Mouse (Mus musculus) forebrain, embryonic 10.5 days (tissue): Measurements from ENCODE around the gene Syne3. TPM values are rescaled to one million over a fixed set of nuclear protein-coding genes. Genes with fewer than 3 reads are reported as not detected.

Experiments used
- DNase-seq: peaks from one replicate; pipeline ENCODE4 v3.0.0-alpha.2; 2017; ENCODE audit warnings: low spot score; ENCODE audit errors: extremely low spot score
- H3K27ac ChIP-seq: fragments of 300-500 bp; sonication (generic); 2 replicates; pipeline ENCODE4 v1.5.1; 2016; ENCODE audit warnings: mild to moderate bottlenecking
- H3K27me3 ChIP-seq: fragments of 300-500 bp; sonication (generic); 2 replicates; pipeline ENCODE4 v1.6.1; 2016; ENCODE audit warnings: mild to moderate bottlenecking; ENCODE audit not compliant: poor library complexity, severe bottlenecking
- H3K36me3 ChIP-seq: fragments of 300-500 bp; sonication (generic); replicated peaks from 2 replicates; pipeline ENCODE4 v1.6.1; 2016; ENCODE audit warnings: mild to moderate bottlenecking, moderate library complexity
- H3K4me1 ChIP-seq: fragments of 300-500 bp; sonication (generic); 2 replicates; pipeline ENCODE4 v1.6.1; 2016
- H3K4me3 ChIP-seq: fragments of 300-500 bp; sonication (generic); 2 replicates; pipeline ENCODE4 v1.5.1; 2016; ENCODE audit warnings: mild to moderate bottlenecking, moderate library complexity
- H3K9me3 ChIP-seq: fragments of 300-500 bp; sonication (generic); 2 replicates; pipeline ENCODE4 v1.6.1; 2016; ENCODE audit warnings: mild to moderate bottlenecking, moderate library complexity
- WGBS: fragments of 180-500 bp; shearing (Covaris S2); methylation state at CpG from one replicate; pipeline ENCODE4 v1.1.7; 2016; 5-methylcytosine and 5-hydroxymethylcytosine counted together
- polyA plus RNA-seq: library from polyadenylated mRNA; unstranded; fragments of >200 nt; fragmentation: Nextera tagmentation; extraction: Ambion mirVana; gene quantifications from 2 replicates; pipeline ENCODE4 v1.2.1, GENCODE M21; 2016

The Syne3 gene
- polyA plus RNA-seq, 1 experiment from 2014 or later, result 0.10 TPM

DNA sequence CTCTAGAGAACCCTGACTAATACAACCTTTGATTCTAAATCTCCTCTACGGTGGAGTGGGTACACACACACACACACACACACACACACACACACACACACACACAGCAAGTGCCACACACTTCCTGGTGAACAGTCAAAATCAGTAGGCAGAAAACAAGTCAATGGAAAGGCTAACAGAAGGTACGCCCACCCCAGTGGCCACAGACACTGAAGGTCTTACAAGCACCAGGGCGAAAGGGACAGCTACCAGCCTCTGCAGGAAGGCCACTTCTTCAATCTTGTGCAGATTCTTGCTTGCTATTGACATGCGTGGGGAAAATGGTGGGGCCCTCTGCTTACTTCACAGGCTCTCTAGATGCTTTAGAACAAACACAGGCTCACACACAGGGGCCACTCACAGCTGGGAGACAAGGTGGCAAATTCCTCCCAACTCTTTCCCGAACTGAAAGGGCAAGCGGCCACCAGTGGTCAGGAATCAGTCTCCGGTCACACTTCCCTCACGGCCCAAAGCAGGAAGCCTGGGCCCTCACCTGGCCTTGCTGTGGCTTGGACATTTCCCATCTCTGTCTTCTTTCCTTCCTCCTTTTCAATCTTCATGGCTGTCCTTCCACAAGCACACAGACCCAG is 11.9 kb upstream of the Syne3 start:
- Histone ChIP-seq H3K4me1 (peaks cover 16% of the 10 kb centered on the region), H3K27ac (no peak overlapping the region), H3K4me3 (no peak overlapping the region), H3K27me3 (no peaks in the 10 kb centered on the region), H3K9me3 (peaks cover 17% of the 10 kb centered on the region), H3K36me3 (peaks cover 13% of the 10 kb centered on the region)
- WGBS, result 89% methylated on average over 8 of the region's 8 CpGs
- no peak for DNase-seq

DNA sequence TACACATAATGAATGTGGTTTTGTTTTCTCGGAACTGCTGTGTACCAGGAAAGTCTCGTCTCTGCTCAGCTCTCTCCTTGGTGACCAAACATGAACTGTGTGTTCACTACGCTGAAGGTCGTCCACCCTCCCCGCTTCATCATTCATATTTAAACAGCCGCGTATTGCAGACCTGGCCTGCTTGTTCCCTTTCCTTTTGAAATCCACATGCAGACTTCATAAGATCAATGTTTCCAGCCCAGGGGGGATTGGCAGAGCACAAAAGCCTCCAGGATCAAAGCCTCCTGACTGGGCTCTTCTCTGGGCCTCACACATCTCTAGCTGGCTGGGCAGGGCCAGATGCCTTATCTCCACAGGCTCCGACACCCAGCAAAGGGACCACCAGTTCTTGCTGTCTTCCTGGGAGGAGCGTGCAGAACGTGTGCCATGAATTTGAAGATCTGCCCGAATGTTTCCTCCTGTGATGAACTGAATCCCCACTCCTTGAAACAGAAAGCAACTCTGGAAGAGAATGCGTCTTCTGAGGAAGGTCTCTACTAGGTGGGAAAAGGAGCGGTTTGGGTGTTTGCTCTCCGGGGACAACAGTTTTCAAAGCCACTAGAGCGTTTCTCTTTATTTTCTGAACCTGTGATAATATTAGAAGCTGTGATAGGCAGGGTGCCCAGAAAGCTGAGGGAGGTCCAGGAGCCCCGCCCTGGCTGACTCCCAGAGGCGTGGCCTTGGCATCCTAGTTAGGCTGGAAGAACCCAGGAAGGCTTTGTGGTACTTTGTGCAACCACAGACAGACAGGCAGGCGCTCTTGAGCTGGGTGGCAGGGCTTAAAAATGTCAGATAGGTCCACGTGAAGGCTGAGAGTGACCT is 10.0 kb upstream of the Syne3 start:
- H3K4me1 ChIP-seq, result peaks cover 25% of the 10 kb centered on the region
- no peak overlapping the region for H3K4me3 ChIP-seq
- DNase-seq, result no peak
- H3K36me3 ChIP-seq, result peaks cover 13% of the 10 kb centered on the region
- peak overlapping the region; percentile 21 for H3K27ac ChIP-seq
- no peaks in the 10 kb centered on the region for H3K27me3 ChIP-seq
- peaks cover 17% of the 10 kb centered on the region for H3K9me3 ChIP-seq
- 73% methylated on average over 19 of the region's 19 CpGs for WGBS

DNA sequence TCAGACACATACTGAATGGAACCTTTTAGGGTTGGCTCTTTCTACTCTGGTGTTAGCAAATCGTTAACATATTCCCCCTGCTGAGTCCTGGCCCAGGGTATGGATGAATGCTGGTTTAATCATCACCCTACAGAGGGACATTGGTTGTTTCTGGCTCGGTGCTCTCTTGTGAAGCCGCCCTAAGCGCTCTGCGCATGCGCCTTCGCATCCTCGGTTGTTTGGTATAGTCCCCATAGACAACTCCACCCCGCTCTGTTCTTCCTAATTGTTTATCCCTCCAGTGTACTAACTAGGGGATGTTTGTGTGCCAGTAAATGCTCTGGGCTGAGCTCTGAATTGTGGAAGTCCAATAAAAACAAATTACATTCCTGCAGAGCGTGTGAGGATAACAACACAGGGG is 7.0 kb upstream of the Syne3 start:
- Histone ChIP-seq H3K27ac (0 out of 2 replicates have a peak overlapping the region, but pooled peaks have one; percentile 3), H3K9me3 (no peaks in the 10 kb centered on the region), H3K4me1 (peaks cover 28% of the 10 kb centered on the region), H3K4me3 (no peak overlapping the region), H3K27me3 (peaks cover 8% of the 10 kb centered on the region), H3K36me3 (no peaks in the 10 kb centered on the region)
- DNase-seq, result no peak
- 79% methylated on average over 10 of the region's 10 CpGs for WGBS

- no peak for DNase-seq
- H3K27me3 ChIP-seq, result peaks cover 12% of the 10 kb centered on the region
- H3K4me3 ChIP-seq, result no peak overlapping the region
- H3K9me3 ChIP-seq, result no peaks in the 10 kb centered on the region
- no peak overlapping the region for H3K27ac ChIP-seq
- no peaks in the 10 kb centered on the region for H3K36me3 ChIP-seq
- WGBS, result 81% methylated on average over 4 of the region's 4 CpGs
- H3K4me1 ChIP-seq, result peaks cover 31% of the 10 kb centered on the region
Measured at GRCm38 (mm10) chr12:105016199-105016598, 6.6 kb upstream of the Syne3 start.

DNA sequence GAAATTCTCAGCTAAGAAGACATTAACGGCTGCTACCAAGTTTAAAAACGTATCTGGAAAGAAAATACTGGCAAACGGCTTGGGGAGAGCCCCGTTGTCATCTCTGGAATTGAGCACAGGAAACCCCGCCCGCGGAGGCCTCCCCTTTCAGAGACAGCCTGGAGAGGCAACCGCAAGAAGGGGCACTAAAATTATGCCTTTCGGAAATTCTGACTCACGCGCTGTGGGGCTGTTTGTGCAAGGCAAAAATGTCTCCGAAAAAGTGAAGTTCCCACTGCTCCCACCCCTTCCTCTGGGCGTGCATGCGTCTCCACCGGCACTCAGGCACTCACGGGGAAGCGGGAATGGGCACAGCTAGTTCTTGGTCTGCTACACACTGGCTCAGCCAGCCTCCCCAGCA is 3.5 kb upstream of the Syne3 start:
- H3K9me3 ChIP-seq, result no peaks in the 10 kb centered on the region
- H3K36me3 ChIP-seq, result no peaks in the 10 kb centered on the region
- peaks cover 49% of the 10 kb centered on the region for H3K4me1 ChIP-seq
- H3K27me3 ChIP-seq, result peaks cover 44% of the 10 kb centered on the region
- no peak for DNase-seq
- H3K4me3 ChIP-seq, result no peak overlapping the region
- no peak overlapping the region for H3K27ac ChIP-seq
- WGBS, result 62% methylated on average over 17 of the region's 17 CpGs

- H3K4me1 ChIP-seq, result peaks cover 49% of the 10 kb centered on the region
- no peak overlapping the region for H3K4me3 ChIP-seq
- DNase-seq, result no peak
- H3K9me3 ChIP-seq, result no peaks in the 10 kb centered on the region
- peaks cover 51% of the 10 kb centered on the region for H3K27me3 ChIP-seq
- no peak overlapping the region for H3K27ac ChIP-seq
- 90% methylated on average over 4 of the region's 4 CpGs for WGBS
- H3K36me3 ChIP-seq, result no peaks in the 10 kb centered on the region
Measured at GRCm38 (mm10) chr12:105012314-105012713, 2.7 kb upstream of the Syne3 start.

- H3K4me1 ChIP-seq, result peaks cover 45% of the 10 kb centered on the region
- H3K27me3 ChIP-seq, result peaks cover 58% of the 10 kb centered on the region
- 97% methylated on average over 1 of the region's 1 CpGs for WGBS
- no peaks in the 10 kb centered on the region for H3K36me3 ChIP-seq
- no peaks in the 10 kb centered on the region for H3K9me3 ChIP-seq
- H3K4me3 ChIP-seq, result no peak overlapping the region
- no peak overlapping the region for H3K27ac ChIP-seq
- no peak for DNase-seq
Measured at GRCm38 (mm10) chr12:105011589-105011988, 2.0 kb upstream of the Syne3 start.

- 12% methylated on average over 9 of the region's 9 CpGs for WGBS
- peak overlapping the region; percentile 59 for H3K27ac ChIP-seq
Measured at GRCm38 (mm10) chr12:105010213-105010790, 693 bp upstream of the Syne3 start.

GRCm38 (mm10) chr12:105008752-105009178 is 844 bp downstream of the Syne3 start:
- WGBS, result under 1% methylated on average over 13 of the region's 13 CpGs
- no peaks in the 10 kb centered on the region for H3K36me3 ChIP-seq
- H3K27ac ChIP-seq, result no peak overlapping the region
- H3K9me3 ChIP-seq, result no peaks in the 10 kb centered on the region
- DNase-seq, result peak; percentile 21
- H3K27me3 ChIP-seq, result peaks cover 75% of the 10 kb centered on the region
- H3K4me1 ChIP-seq, result peaks cover 36% of the 10 kb centered on the region
- peak overlapping the region; percentile 64 for H3K4me3 ChIP-seq

More at GRCm38 (mm10) chr12:105010213-105010790, 693 bp upstream of the Syne3 start:
- H3K4me1 ChIP-seq, result peaks cover 35% of the 10 kb centered on the region
- no peaks in the 10 kb centered on the region for H3K36me3 ChIP-seq
- peaks cover 70% of the 10 kb centered on the region for H3K27me3 ChIP-seq
- H3K4me3 ChIP-seq, result peak overlapping the region; percentile 64
- DNase-seq, result no peak
- no peaks in the 10 kb centered on the region for H3K9me3 ChIP-seq

GRCm38 (mm10) chr12:105008150-105008549 is 1.5 kb downstream of the Syne3 start:
- no peak for DNase-seq
- Histone ChIP-seq H3K9me3 (no peaks in the 10 kb centered on the region), H3K4me3 (peak overlapping the region; percentile 64; the same call in 1 of the 2 replicates), H3K27ac (no peak overlapping the region), H3K4me1 (peaks cover 40% of the 10 kb centered on the region), H3K36me3 (no peaks in the 10 kb centered on the region), H3K27me3 (peaks cover 75% of the 10 kb centered on the region)
- 54% methylated on average over 2 of the region's 2 CpGs for WGBS

DNA sequence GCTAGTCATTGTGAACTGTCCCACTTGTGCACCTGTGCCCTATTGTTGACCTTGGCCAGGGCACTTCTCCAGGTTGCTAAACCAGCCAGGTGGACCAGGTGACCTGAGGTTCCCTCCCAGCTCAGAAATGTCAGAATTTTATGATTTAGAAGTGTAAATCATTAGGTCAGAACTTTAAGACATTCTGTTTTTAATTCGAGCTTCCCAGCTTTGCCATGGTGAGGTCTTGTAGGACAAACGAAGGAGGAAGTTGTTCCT is 4.0 kb downstream of the Syne3 start:
- 79% methylated on average over 2 of the region's 2 CpGs for WGBS
- no peak overlapping the region for H3K27ac ChIP-seq
- peaks cover 61% of the 10 kb centered on the region for H3K27me3 ChIP-seq
- H3K36me3 ChIP-seq, result no peaks in the 10 kb centered on the region
- no peak for DNase-seq
- no peaks in the 10 kb centered on the region for H3K9me3 ChIP-seq
- H3K4me3 ChIP-seq, result no peak overlapping the region
- peaks cover 46% of the 10 kb centered on the region for H3K4me1 ChIP-seq

DNA sequence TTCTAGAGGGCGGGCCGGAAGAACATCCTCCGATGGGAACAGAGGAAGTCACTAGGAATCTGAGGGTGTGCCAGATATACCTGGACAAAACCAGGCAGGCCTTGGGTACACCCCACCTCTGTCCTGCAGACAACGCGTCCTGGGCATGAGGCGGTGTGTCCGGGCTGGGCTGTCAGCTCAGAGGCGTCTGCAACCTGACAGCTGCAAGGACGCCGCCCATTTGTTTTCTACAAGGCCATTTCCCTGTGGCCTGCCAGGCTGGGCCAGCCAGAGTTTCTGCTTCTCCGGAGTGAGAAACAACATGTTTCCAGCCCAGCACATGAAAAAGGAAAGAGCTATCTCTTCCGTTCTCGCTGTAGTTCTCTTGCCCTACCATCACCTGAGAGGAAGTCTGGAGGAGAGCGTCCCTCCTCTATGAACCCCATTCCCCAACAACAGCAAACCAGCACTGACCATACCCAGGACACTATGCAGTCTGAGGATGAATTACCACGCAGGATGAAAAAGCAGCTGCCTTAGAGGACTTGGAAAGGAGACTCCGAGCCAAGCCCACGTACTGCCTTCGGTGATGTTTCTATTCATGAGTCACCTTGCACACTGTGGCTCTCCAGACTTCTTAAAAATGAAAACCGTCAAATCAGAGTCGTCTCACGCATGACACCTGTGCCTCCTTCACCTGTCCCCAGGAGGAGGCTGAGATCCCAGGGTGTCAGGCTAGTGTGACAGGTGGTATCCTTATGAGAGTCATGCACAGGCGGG is 4.5 kb downstream of the Syne3 start:
- no peak overlapping the region for H3K4me3 ChIP-seq
- H3K27me3 ChIP-seq, result peaks cover 59% of the 10 kb centered on the region
- no peaks in the 10 kb centered on the region for H3K9me3 ChIP-seq
- no peaks in the 10 kb centered on the region for H3K36me3 ChIP-seq
- WGBS, result 84% methylated on average over 22 of the region's 22 CpGs
- no peak overlapping the region for H3K27ac ChIP-seq
- peaks cover 41% of the 10 kb centered on the region for H3K4me1 ChIP-seq
- no peak for DNase-seq
